Mouse (Mus musculus) forebrain, embryonic 14.5 days (tissue): ENCODE measurements around the gene Zdhhc5. TPM values are rescaled to one million over a fixed set of nuclear protein-coding genes. Genes with fewer than 3 reads are reported as not detected.

Source experiments
- ATAC-seq: fragments of 200-750 bp; cut with Nextera tagmentation; 2 replicates; pipeline ENCODE4 v1.8.0; 2017; ENCODE audit warnings: mild to moderate bottlenecking, moderate library complexity
- DNase-seq: peaks from one replicate; pipeline ENCODE4 v3.0.0-alpha.2; 2015; ENCODE audit warnings: low spot score
- H3K27ac ChIP-seq: fragments of 300-500 bp; sonication (generic); 2 replicates; pipeline ENCODE4 v1.5.1; 2014; ENCODE audit warnings: low read depth, mild to moderate bottlenecking, control low read depth, low read length, moderate library complexity
- H3K27me3 ChIP-seq: fragments of 300-500 bp; sonication (generic); replicated peaks from 2 replicates; pipeline ENCODE4 v1.6.1; 2014; ENCODE audit warnings: low read length, control low read depth, mixed read lengths; ENCODE audit not compliant: control insufficient read depth, insufficient read depth
- H3K36me3 ChIP-seq: fragments of 300-500 bp; sonication (generic); 2 replicates; pipeline ENCODE4 v1.6.1; 2014; ENCODE audit warnings: low read length, control low read depth; ENCODE audit not compliant: control insufficient read depth, insufficient read depth
- H3K4me1 ChIP-seq: fragments of 300-500 bp; sonication (generic); 2 replicates; pipeline ENCODE4 v1.6.1; 2014; ENCODE audit warnings: antibody characterized with exemption, low read length, control low read depth; ENCODE audit not compliant: control insufficient read depth, insufficient read depth
- H3K4me2 ChIP-seq: fragments of 300-500 bp; sonication (generic); 2 replicates; pipeline ENCODE4 v1.6.1; 2014; ENCODE audit warnings: mild to moderate bottlenecking, control low read depth, low read length
- H3K4me3 ChIP-seq: fragments of 300-500 bp; sonication (generic); 2 replicates; pipeline ENCODE4 v1.5.1; 2014; ENCODE audit warnings: low read depth, low read length, control low read depth
- H3K9ac ChIP-seq: fragments of 300-500 bp; sonication (generic); 2 replicates; pipeline ENCODE4 v1.6.1; 2014; ENCODE audit warnings: mild to moderate bottlenecking, low read length, control low read depth, moderate library complexity
- H3K9me3 ChIP-seq: fragments of 300-500 bp; sonication (generic); replicated peaks from 2 replicates; pipeline ENCODE4 v1.6.1; 2016; ENCODE audit warnings: low read length, control low read depth, mixed read lengths; ENCODE audit not compliant: control insufficient read depth
- WGBS: fragments of 180-500 bp; shearing (Covaris S2); extraction: QIAGEN DNeasy Blood & Tissue Kit; methylation state at CpG from one replicate; pipeline ENCODE4 v1.1.7; 2014; 5-methylcytosine and 5-hydroxymethylcytosine counted together
- polyA plus RNA-seq: library from polyadenylated mRNA; unstranded; fragments of >200 nt; fragmentation: Nextera tagmentation; extraction: Ambion mirVana; gene quantifications from 2 replicates; pipeline ENCODE4 v1.2.1, GENCODE M21; 2014

The Zdhhc5 gene
- polyA plus RNA-seq, 1 experiment from 2014 or later, result 16.5 TPM

GRCm38 (mm10) chr2:84715562-84716361 lies 782 bp upstream of the Zdhhc5 start:
- WGBS, result under 1% methylated on average over 33 of the region's 33 CpGs
- no peaks in the 10 kb centered on the region for H3K9me3 ChIP-seq

GRCm38 (mm10) chr2:84714422-84714810 lies 564 bp downstream of the Zdhhc5 start:
- H3K9ac ChIP-seq, result peak overlapping the region; percentile 93
- H3K36me3 ChIP-seq, result peaks cover 15% of the 10 kb centered on the region
- DNase-seq (no peak), ATAC-seq (peak; percentile 15)
- H3K9me3 ChIP-seq, result no peaks in the 10 kb centered on the region
- H3K4me3 ChIP-seq, result peak overlapping the region; percentile 93
- H3K4me1 ChIP-seq, result peaks cover 10% of the 10 kb centered on the region
- H3K27me3 ChIP-seq, result no peaks in the 10 kb centered on the region
- peak overlapping the region; percentile 96 for H3K27ac ChIP-seq
- H3K4me2 ChIP-seq, result peak overlapping the region; percentile 78
- WGBS, result 0% methylated on average over 20 of the region's 26 CpGs

More at GRCm38 (mm10) chr2:84715562-84716361, 782 bp upstream of the Zdhhc5 start:
- Histone ChIP-seq H3K27ac (peak overlapping the region; percentile 96), H3K27me3 (no peaks in the 10 kb centered on the region), H3K4me1 (peaks cover 10% of the 10 kb centered on the region), H3K4me2 (peak overlapping the region; percentile 74), H3K4me3 (peak overlapping the region; percentile 93), H3K36me3 (peaks cover 4% of the 10 kb centered on the region), H3K9ac (peak overlapping the region; percentile 66)
- DNase-seq (peak; percentile 98), ATAC-seq (peak; percentile 95)

GRCm38 (mm10) chr2:84711898-84712297 lies 3.1 kb downstream of the Zdhhc5 start:
- ATAC-seq (no peak), DNase-seq (no peak)
- Histone ChIP-seq H3K27me3 (no peaks in the 10 kb centered on the region), H3K9ac (no peak overlapping the region), H3K27ac (no peak overlapping the region), H3K4me3 (no peak overlapping the region), H3K4me1 (peaks cover 19% of the 10 kb centered on the region), H3K36me3 (peaks cover 25% of the 10 kb centered on the region), H3K4me2 (no peak overlapping the region), H3K9me3 (no peaks in the 10 kb centered on the region)
- 78% methylated on average over 2 of the region's 2 CpGs for WGBS

GRCm38 (mm10) chr2:84707523-84707922 lies 7.5 kb downstream of the Zdhhc5 start:
- no peaks in the 10 kb centered on the region for H3K9me3 ChIP-seq
- no peak overlapping the region for H3K27ac ChIP-seq
- peaks cover 39% of the 10 kb centered on the region for H3K36me3 ChIP-seq
- WGBS, result 17% methylated on average over 1 of the region's 1 CpGs
- H3K27me3 ChIP-seq, result no peaks in the 10 kb centered on the region
- H3K9ac ChIP-seq, result no peak overlapping the region
- ATAC-seq (peak; percentile 40; the same call in 1 of the 2 replicates), DNase-seq (peak; percentile 11)
- no peak overlapping the region for H3K4me2 ChIP-seq
- H3K4me3 ChIP-seq, result no peak overlapping the region
- H3K4me1 ChIP-seq, result peaks cover 12% of the 10 kb centered on the region

GRCm38 (mm10) chr2:84705295-84705694 lies 9.7 kb downstream of the Zdhhc5 start:
- no peak for ATAC-seq
- Histone ChIP-seq H3K4me2 (no peak overlapping the region), H3K27ac (no peak overlapping the region), H3K27me3 (no peaks in the 10 kb centered on the region), H3K9ac (no peak overlapping the region), H3K4me3 (no peak overlapping the region), H3K9me3 (no peaks in the 10 kb centered on the region), H3K4me1 (peaks cover 9% of the 10 kb centered on the region), H3K36me3 (peaks cover 35% of the 10 kb centered on the region)
- WGBS, result 89% methylated on average over 1 of the region's 1 CpGs
- no peak for DNase-seq

- peaks cover 9% of the 10 kb centered on the region for H3K4me1 ChIP-seq
- ATAC-seq (no peak), DNase-seq (no peak)
- no peaks in the 10 kb centered on the region for H3K9me3 ChIP-seq
- no peak overlapping the region for H3K4me2 ChIP-seq
- no peak overlapping the region for H3K27ac ChIP-seq
- WGBS, result 75% methylated on average over 5 of the region's 5 CpGs
- H3K27me3 ChIP-seq, result no peaks in the 10 kb centered on the region
- H3K36me3 ChIP-seq, result peaks cover 30% of the 10 kb centered on the region
- no peak overlapping the region for H3K4me3 ChIP-seq
- no peak overlapping the region for H3K9ac ChIP-seq
Observed at GRCm38 (mm10) chr2:84704329-84704728, 10.7 kb downstream of the Zdhhc5 start.

GRCm38 (mm10) chr2:84703497-84703896 lies 11.5 kb downstream of the Zdhhc5 start:
- ATAC-seq, result no peak
- WGBS, result 93% methylated on average over 1 of the region's 1 CpGs
- H3K27me3 ChIP-seq, result no peaks in the 10 kb centered on the region
- H3K4me2 ChIP-seq, result no peak overlapping the region
- no peaks in the 10 kb centered on the region for H3K9me3 ChIP-seq
- DNase-seq, result no peak
- H3K9ac ChIP-seq, result no peak overlapping the region
- H3K4me3 ChIP-seq, result no peak overlapping the region
- peaks cover 32% of the 10 kb centered on the region for H3K36me3 ChIP-seq
- no peak overlapping the region for H3K27ac ChIP-seq
- peaks cover 9% of the 10 kb centered on the region for H3K4me1 ChIP-seq

GRCm38 (mm10) chr2:84695007-84695695 lies 19.8 kb downstream of the Zdhhc5 start:
- H3K27ac ChIP-seq, result no peak overlapping the region
- H3K9ac ChIP-seq, result no peak overlapping the region
- no peaks in the 10 kb centered on the region for H3K9me3 ChIP-seq
- H3K27me3 ChIP-seq, result no peaks in the 10 kb centered on the region
- no peaks in the 10 kb centered on the region for H3K4me1 ChIP-seq
- H3K36me3 ChIP-seq, result peaks cover 72% of the 10 kb centered on the region
- H3K4me2 ChIP-seq, result no peak overlapping the region
- no peak for ATAC-seq
- no peak overlapping the region for H3K4me3 ChIP-seq
- no peak for DNase-seq
- WGBS, result 91% methylated on average over 5 of the region's 5 CpGs

GRCm38 (mm10) chr2:84690050-84690449 lies 24.9 kb downstream of the Zdhhc5 start:
- no peaks in the 10 kb centered on the region for H3K9me3 ChIP-seq
- no peak overlapping the region for H3K27ac ChIP-seq
- 87% methylated on average over 12 of the region's 12 CpGs for WGBS
- no peak overlapping the region for H3K9ac ChIP-seq
- H3K4me3 ChIP-seq, result no peak overlapping the region
- no peaks in the 10 kb centered on the region for H3K4me1 ChIP-seq
- H3K4me2 ChIP-seq, result no peak overlapping the region
- no peaks in the 10 kb centered on the region for H3K27me3 ChIP-seq
- DNase-seq (no peak), ATAC-seq (no peak)
- H3K36me3 ChIP-seq, result peaks cover 92% of the 10 kb centered on the region
